Mouse (Mus musculus) spleen, adult 18-20 months (tissue): ENCODE data around the gene Galnt17.

Source experiments
- DNase-seq, 2 experiments: peaks; one replicate each; pipeline ENCODE4 v3.0.0; 2022; ENCODE audit warnings: mixed read lengths in 2 of 2

Gene Galnt17

GRCm38 (mm10) chr5:131239813-131240212 is 68.5 kb downstream of the Galnt17 start:
- DNase-seq, result no peak

- no peak for DNase-seq
Measured at GRCm38 (mm10) chr5:131236906-131237305, 71.4 kb downstream of the Galnt17 start.

- DNase-seq, result no peak
Measured at GRCm38 (mm10) chr5:131233828-131234227, 74.5 kb downstream of the Galnt17 start.

GRCm38 (mm10) chr5:131231060-131231459 is 77.2 kb downstream of the Galnt17 start:
- DNase-seq, result no peak

GRCm38 (mm10) chr5:131229744-131230143 is 78.6 kb downstream of the Galnt17 start:
- no peak for DNase-seq

- DNase-seq, result no peak
Measured at GRCm38 (mm10) chr5:131223416-131223815, 84.9 kb downstream of the Galnt17 start.

GRCm38 (mm10) chr5:131222498-131223244 is 85.6 kb downstream of the Galnt17 start:
- no peak for DNase-seq

GRCm38 (mm10) chr5:131218221-131218620 is 90.1 kb downstream of the Galnt17 start:
- DNase-seq, result no peak

- no peak for DNase-seq
Measured at GRCm38 (mm10) chr5:131211618-131212017, 96.7 kb downstream of the Galnt17 start.

- no peak for DNase-seq
Measured at GRCm38 (mm10) chr5:131201146-131201545, 107.2 kb downstream of the Galnt17 start.

GRCm38 (mm10) chr5:131192311-131192710 is 116.0 kb downstream of the Galnt17 start:
- DNase-seq, result no peak

- no peak for DNase-seq
Measured at GRCm38 (mm10) chr5:131184566-131184965, 123.7 kb downstream of the Galnt17 start.

- no peak for DNase-seq
Measured at GRCm38 (mm10) chr5:131181231-131181630, 127.1 kb downstream of the Galnt17 start.

GRCm38 (mm10) chr5:131180756-131181155 is 127.5 kb downstream of the Galnt17 start:
- DNase-seq, result no peak

GRCm38 (mm10) chr5:131177851-131178250 is 130.4 kb downstream of the Galnt17 start:
- DNase-seq, result no peak

GRCm38 (mm10) chr5:131177168-131177567 is 131.1 kb downstream of the Galnt17 start:
- no peak for DNase-seq

GRCm38 (mm10) chr5:131169186-131169585 is 139.1 kb downstream of the Galnt17 start:
- no peak for DNase-seq

GRCm38 (mm10) chr5:131167366-131167765 is 140.9 kb downstream of the Galnt17 start:
- no peak for DNase-seq

- no peak for DNase-seq
Measured at GRCm38 (mm10) chr5:131165681-131166080, 142.6 kb downstream of the Galnt17 start.

GRCm38 (mm10) chr5:131157866-131158265 is 150.4 kb downstream of the Galnt17 start:
- DNase-seq, result no peak

- no peak for DNase-seq
Measured at GRCm38 (mm10) chr5:131156323-131156722, 152.0 kb downstream of the Galnt17 start.

- DNase-seq, result no peak
Measured at GRCm38 (mm10) chr5:131142606-131143005, 165.7 kb downstream of the Galnt17 start.

- no peak for DNase-seq
Measured at GRCm38 (mm10) chr5:131134809-131135208, 173.5 kb downstream of the Galnt17 start.

- no peak for DNase-seq
Measured at GRCm38 (mm10) chr5:131120296-131120840, 187.9 kb downstream of the Galnt17 start.

- DNase-seq, result no peak
Measured at GRCm38 (mm10) chr5:131119896-131120295, 188.4 kb downstream of the Galnt17 start.
